Mouse (Mus musculus) spleen, adult 2 months (tissue): Measurements from ENCODE around the gene D330045A20Rik.

Experiments used
- CTCF ChIP-seq: fragments of 200-500 bp; IDR thresholded peaks from 2 replicates; pipeline ENCODE4 v1.5.1; 2011; ENCODE audit warnings: mild to moderate bottlenecking, inconsistent platforms; ENCODE audit not compliant: insufficient read depth, insufficient read length, insufficient replicate concordance; ENCODE audit errors: extremely low read depth
- POLR2A ChIP-seq: fragments of 200-500 bp; IDR thresholded peaks from 2 replicates; pipeline ENCODE4 v1.6.1; 2011; ENCODE audit warnings: low read depth, low read length, inconsistent platforms

DNA sequence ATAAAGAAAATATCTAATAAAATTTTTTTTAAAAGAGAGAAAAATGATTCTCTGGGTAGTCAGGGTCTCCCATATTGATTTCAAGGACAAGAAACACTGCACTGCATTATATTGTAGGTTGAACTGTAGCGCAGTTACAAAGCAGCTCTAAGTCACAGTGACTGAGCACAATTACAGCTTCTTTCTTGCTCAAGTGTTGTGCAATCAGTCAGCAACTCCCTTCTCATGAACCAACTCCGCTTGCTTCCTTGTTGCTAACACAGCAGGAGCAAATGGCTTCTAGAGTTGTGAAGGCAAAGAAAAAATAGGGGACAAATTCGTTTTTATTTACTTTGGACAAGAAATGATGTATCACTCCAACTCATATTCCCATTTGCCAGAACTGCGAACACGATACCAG is 70.3 kb downstream of the D330045A20Rik start:
- TF ChIP-seq CTCF (no peak), POLR2A (no peak)
